Mouse (Mus musculus) neural tube, embryonic 13.5 days (tissue): Measurements from ENCODE around the gene Optc. TPM values are rescaled to one million over a fixed set of nuclear protein-coding genes. Genes with fewer than 3 reads are reported as not detected.

Experiments used
- ATAC-seq: fragments of 200-750 bp; cut with Nextera tagmentation; 2 replicates; pipeline ENCODE4 v1.8.0; 2017; ENCODE audit warnings: low read depth, mild to moderate bottlenecking, moderate TSS enrichment, moderate library complexity
- H3K27ac ChIP-seq: fragments of 300-500 bp; sonication (generic); replicated peaks from 2 replicates; pipeline ENCODE4 v1.5.1; 2015; ENCODE audit warnings: moderate library complexity, mild to moderate bottlenecking, inconsistent platforms
- H3K27me3 ChIP-seq: fragments of 300-500 bp; sonication (generic); 2 replicates; pipeline ENCODE4 v1.6.1; 2015; ENCODE audit warnings: mild to moderate bottlenecking, inconsistent platforms
- H3K36me3 ChIP-seq: fragments of 300-500 bp; sonication (generic); 2 replicates; pipeline ENCODE4 v1.6.1; 2015; ENCODE audit warnings: mild to moderate bottlenecking, inconsistent platforms
- H3K4me1 ChIP-seq: fragments of 300-500 bp; sonication (generic); replicated peaks from 2 replicates; pipeline ENCODE4 v1.6.1; 2015; ENCODE audit warnings: inconsistent platforms
- H3K4me2 ChIP-seq: fragments of 300-500 bp; sonication (generic); 2 replicates; pipeline ENCODE4 v1.6.1; 2015; ENCODE audit warnings: inconsistent platforms, mild to moderate bottlenecking, moderate library complexity
- H3K4me3 ChIP-seq: fragments of 300-500 bp; sonication (generic); 2 replicates; pipeline ENCODE4 v1.5.1; 2015; ENCODE audit warnings: mild to moderate bottlenecking, inconsistent platforms
- H3K9ac ChIP-seq: fragments of 300-500 bp; sonication (generic); 2 replicates; pipeline ENCODE4 v1.6.1; 2015; ENCODE audit warnings: moderate library complexity, mild to moderate bottlenecking, inconsistent platforms
- H3K9me3 ChIP-seq: fragments of 300-500 bp; sonication (generic); 2 replicates; pipeline ENCODE4 v1.6.1; 2016; ENCODE audit warnings: inconsistent platforms
- WGBS: fragments of 180-500 bp; shearing (Covaris S2); methylation state at CpG from one replicate; pipeline ENCODE4 v1.1.7; 2015; 5-methylcytosine and 5-hydroxymethylcytosine counted together
- polyA plus RNA-seq: library from polyadenylated mRNA; unstranded; fragments of >200 nt; fragmentation: Nextera tagmentation; extraction: Ambion mirVana; gene quantifications from 2 replicates; pipeline ENCODE4 v1.2.1, GENCODE M21; 2015

The Optc gene
- polyA plus RNA-seq, 1 experiment from 2014 or later = 2.4 TPM

DNA sequence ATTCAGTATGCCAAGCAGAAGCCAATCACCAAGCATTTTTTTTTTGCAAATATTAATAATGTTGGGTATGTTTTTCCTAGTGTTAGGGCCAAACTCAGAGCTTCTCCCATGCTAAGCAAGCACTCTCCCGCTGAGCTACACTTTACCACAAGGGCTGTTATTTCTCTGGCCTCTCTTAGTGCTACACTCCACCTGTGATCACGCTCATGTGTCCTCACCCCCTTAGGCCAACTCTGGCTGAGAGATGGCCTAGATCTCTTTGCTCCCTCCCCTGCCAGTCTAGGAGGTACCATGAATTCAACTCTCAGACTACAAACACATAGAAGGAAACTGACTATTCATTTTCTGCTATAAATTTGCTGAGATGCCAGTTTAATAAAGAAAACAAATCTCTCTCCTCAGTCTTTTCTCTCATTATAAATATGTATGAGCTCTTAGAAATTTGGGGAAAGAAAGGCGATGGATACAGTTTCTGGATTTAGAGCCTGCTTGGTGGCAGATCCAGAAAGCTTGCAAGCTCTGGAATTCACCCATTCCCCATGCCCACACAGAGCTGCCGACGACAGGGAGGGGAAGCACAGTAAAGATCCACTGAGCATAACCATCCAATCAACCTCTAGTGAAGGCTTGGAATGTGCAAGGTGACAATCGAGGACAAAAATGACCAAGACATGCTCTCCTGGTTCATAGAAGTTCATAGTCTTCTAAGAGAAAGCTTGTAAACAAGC, 34.5 kb downstream of the Optc start:
- Histone ChIP-seq H3K27me3 (no peaks in the 10 kb centered on the region), H3K36me3 (no peaks in the 10 kb centered on the region), H3K4me3 (no peak overlapping the region), H3K27ac (no peak overlapping the region), H3K9me3 (no peaks in the 10 kb centered on the region), H3K9ac (no peak overlapping the region), H3K4me2 (no peak overlapping the region), H3K4me1 (0 out of 2 replicates have a peak, but pooled peaks cover 8% of the 10 kb centered on the region)
- WGBS = 81% methylated on average over 6 of the region's 6 CpGs
- no peak for ATAC-seq

DNA sequence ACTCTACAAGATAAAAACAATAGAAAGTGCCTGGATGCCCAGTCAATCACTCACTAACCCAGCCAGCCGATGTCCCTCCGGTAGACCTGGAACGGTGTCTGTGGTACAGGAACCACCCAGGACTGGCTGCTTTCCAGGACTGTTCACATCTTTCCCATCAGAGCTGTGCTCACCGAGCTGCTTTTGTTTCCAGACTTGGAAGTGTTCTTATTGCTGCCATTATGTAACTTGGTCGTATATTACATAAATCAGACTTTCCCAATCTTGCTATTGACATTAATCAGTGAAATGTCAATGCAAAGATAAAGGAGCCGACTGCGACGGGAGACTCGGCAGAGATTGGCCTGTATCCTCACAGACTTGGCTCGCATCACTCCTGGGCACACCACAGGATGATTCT, 36.6 kb downstream of the Optc start:
- H3K4me2 ChIP-seq = no peak overlapping the region
- 0 out of 2 replicates have a peak, but pooled peaks cover 5% of the 10 kb centered on the region for H3K4me1 ChIP-seq
- no peak overlapping the region for H3K27ac ChIP-seq
- ATAC-seq = no peak
- H3K36me3 ChIP-seq = no peaks in the 10 kb centered on the region
- 77% methylated on average over 10 of the region's 10 CpGs for WGBS
- no peak overlapping the region for H3K4me3 ChIP-seq
- H3K9me3 ChIP-seq = no peaks in the 10 kb centered on the region
- no peaks in the 10 kb centered on the region for H3K27me3 ChIP-seq
- H3K9ac ChIP-seq = no peak overlapping the region

DNA sequence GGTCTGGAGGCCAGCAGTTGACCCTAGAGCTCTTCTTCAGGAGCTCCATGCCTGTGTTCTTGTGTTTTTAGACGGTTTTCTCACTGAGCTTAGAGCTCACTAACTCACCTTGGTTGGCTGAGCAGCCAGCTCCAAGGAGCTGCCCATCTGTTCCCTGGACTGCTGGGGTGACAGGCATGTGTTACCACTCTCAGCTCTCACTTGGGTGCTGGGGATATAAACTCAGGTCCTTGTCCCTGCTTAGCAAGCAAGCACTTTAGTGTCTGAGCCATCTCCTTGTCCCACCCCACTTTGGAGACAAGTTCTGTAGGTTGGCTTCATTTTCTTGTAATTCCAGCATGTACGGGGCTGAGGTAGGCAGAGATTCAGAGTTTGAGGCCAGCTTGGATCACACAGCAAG, 38.6 kb downstream of the Optc start:
- no peaks in the 10 kb centered on the region for H3K4me1 ChIP-seq
- no peaks in the 10 kb centered on the region for H3K27me3 ChIP-seq
- no peak for ATAC-seq
- 76% methylated on average over 2 of the region's 2 CpGs for WGBS
- 0 out of 2 replicates have a peak, but pooled peaks cover 5% of the 10 kb centered on the region for H3K9me3 ChIP-seq
- no peaks in the 10 kb centered on the region for H3K36me3 ChIP-seq
- H3K27ac ChIP-seq = no peak overlapping the region
- H3K4me2 ChIP-seq = no peak overlapping the region
- H3K9ac ChIP-seq = no peak overlapping the region
- no peak overlapping the region for H3K4me3 ChIP-seq

DNA sequence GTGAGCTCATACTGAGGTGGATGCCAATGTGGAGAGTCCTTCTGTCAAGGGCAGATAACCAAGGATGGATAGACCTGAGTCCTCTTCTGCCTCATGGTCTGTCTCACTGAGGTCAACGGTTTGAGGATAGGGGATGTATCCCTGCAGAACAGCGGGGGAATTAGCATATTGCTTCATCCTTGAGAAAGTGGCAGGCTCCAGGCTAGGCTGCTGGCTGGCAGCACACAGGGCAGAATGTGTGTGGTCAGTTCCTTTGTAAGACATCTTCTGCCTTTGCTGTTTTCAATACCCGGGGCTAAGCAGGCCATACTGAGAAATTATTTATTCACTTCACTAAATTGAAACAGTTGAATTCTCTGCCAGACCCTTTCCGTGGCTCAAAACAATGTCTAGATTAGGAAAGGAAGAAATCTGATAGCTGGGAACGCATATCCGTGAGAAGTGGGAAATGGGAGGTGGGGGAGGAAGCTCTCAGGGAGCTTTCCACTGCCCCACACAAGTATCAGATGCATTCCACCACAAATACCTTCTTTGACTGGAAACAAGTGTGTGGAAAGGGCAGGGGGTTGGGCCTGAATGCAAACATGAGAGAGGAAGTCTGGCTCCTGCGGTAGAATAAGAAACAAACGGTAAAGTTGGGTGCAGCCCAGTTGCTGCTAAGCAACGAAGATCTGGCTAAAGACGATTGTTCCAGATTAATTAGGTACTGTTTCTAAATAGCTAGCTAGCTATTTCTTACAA, 44.4 kb downstream of the Optc start:
- Histone ChIP-seq H3K4me2 (no peak overlapping the region), H3K9ac (no peak overlapping the region), H3K27me3 (no peaks in the 10 kb centered on the region), H3K36me3 (no peaks in the 10 kb centered on the region), H3K4me1 (peaks cover 40% of the 10 kb centered on the region), H3K4me3 (no peak overlapping the region), H3K9me3 (0 out of 2 replicates have a peak, but pooled peaks cover 5% of the 10 kb centered on the region), H3K27ac (peak overlapping the region; percentile 65)
- ATAC-seq = peak; percentile 57; the same call in 1 of the 2 replicates
- WGBS = 40% methylated on average over 10 of the region's 10 CpGs

DNA sequence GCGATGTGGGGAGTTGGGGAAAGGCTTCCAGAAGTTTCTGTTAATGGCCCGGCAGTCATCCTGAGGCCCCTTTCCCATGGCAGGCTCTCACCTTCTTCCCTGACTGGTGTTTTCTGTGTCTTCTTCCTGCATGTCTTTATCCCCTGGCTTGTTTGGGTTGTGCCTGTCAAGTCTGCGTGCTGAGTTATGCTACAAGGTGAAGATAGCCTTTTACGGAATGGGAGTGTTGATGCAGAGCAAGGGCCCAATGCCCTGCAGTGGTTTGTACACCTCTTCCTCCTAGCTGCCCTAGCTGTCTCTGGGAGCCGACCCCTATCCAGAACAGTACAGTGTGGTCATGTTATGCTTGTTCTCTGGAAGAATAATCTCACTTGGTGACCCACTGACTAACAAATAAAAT, 46.8 kb downstream of the Optc start:
- no peak overlapping the region for H3K27ac ChIP-seq
- no peak for ATAC-seq
- H3K36me3 ChIP-seq = no peaks in the 10 kb centered on the region
- 0 out of 2 replicates have a peak, but pooled peaks cover 4% of the 10 kb centered on the region for H3K27me3 ChIP-seq
- 0 out of 2 replicates have a peak, but pooled peaks cover 5% of the 10 kb centered on the region for H3K9me3 ChIP-seq
- H3K4me1 ChIP-seq = peaks cover 44% of the 10 kb centered on the region
- 74% methylated on average over 5 of the region's 5 CpGs for WGBS
- H3K9ac ChIP-seq = no peak overlapping the region
- no peak overlapping the region for H3K4me3 ChIP-seq
- no peak overlapping the region for H3K4me2 ChIP-seq

DNA sequence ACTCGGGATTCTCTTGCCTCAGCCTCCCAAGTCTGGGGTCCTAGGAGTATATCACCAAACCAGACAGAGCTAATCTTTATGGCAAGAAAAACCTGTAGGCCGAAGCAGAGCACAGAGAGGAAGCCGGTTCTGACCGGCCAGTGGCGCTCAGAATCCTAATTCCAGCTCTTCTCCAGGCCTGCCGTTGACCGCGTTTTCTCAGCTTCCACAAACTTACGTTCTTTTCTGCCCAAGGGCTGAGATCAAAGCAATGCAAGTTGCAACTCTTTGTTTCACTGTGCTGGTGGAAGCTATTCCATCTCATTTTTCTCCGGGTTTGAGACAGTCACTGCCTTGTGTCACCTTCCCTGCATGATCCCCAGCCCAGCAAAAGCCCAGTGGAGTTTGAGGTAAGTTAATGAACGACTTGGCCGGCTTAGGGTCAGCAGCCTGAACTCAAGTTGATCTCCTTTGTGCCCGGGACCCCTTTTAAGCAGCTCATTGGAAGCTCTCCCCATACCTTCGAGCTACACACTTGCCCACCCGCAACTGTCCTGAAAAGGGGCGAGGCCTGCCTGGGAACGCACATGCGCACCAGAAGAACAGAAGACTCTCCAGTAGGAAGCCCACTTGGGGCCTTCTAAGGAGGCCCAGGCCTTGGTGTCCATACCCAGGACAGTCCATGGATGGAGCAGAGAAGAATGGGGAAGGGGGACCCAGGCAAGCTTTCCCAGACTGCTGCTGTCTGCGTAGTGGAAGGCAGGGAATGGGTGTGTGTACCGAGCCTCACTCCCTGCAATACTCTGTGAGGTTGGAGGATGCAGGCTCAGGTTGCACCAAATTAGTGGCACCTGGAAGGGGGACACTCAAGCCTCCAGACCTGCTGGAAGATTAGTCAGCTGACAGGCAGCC, 47.7 kb downstream of the Optc start:
- no peak for ATAC-seq
- H3K27me3 ChIP-seq = 0 out of 2 replicates have a peak, but pooled peaks cover 4% of the 10 kb centered on the region
- H3K27ac ChIP-seq = peak overlapping the region; percentile 83
- WGBS = 40% methylated on average over 20 of the region's 20 CpGs
- H3K4me3 ChIP-seq = no peak overlapping the region
- peaks cover 53% of the 10 kb centered on the region for H3K4me1 ChIP-seq
- no peaks in the 10 kb centered on the region for H3K9me3 ChIP-seq
- H3K9ac ChIP-seq = no peak overlapping the region
- no peaks in the 10 kb centered on the region for H3K36me3 ChIP-seq
- H3K4me2 ChIP-seq = no peak overlapping the region

DNA sequence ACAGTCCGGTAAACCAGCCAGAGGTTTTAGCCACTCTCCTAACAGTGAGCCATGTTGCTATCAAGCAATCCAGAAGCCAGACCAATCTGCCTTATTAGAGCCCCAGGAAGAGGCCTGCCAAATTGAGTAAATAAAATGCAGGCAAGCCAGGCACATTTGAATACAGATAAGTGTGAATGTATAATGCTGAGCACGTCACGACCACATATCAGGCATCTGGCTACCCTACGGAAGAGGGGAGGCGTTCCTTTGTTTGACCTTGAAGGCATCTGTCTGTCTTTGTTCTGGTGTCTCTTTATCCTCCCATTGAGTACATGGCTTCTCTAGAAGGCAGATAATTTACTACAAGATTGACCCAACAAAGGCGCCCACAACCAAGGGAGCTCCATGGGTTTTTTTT, 48.5 kb downstream of the Optc start:
- WGBS = 20% methylated on average over 6 of the region's 6 CpGs
- Histone ChIP-seq H3K27ac (peak overlapping the region; percentile 83), H3K27me3 (0 out of 2 replicates have a peak, but pooled peaks cover 4% of the 10 kb centered on the region), H3K4me2 (no peak overlapping the region), H3K4me1 (peaks cover 60% of the 10 kb centered on the region), H3K36me3 (no peaks in the 10 kb centered on the region), H3K9ac (no peak overlapping the region), H3K9me3 (no peaks in the 10 kb centered on the region), H3K4me3 (no peak overlapping the region)
- ATAC-seq = peak; percentile 51; the same call in 1 of the 2 replicates

DNA sequence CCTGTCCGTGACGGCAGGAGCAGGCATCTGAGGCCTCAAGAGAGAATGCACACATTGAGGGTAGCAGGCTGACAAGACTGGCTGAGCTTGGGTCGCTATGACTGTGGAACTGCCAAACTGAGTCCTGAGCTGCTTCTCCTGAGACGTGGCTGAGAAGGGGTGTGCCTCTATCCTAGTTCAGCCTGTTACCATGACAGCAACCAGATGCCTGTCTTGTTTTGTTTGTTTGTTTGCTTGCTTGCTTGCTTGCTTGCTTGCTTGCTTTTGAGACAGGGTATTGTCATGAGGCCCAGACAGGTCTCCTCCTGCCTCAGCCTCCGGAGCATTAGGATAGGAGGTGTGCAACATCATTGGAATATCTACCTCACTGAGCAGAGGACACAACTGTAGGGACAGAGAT, 50.0 kb downstream of the Optc start:
- H3K36me3 ChIP-seq = no peaks in the 10 kb centered on the region
- H3K4me1 ChIP-seq = peaks cover 50% of the 10 kb centered on the region
- no peak for ATAC-seq
- H3K9me3 ChIP-seq = no peaks in the 10 kb centered on the region
- 81% methylated on average over 5 of the region's 5 CpGs for WGBS
- no peak overlapping the region for H3K9ac ChIP-seq
- H3K27me3 ChIP-seq = peaks cover 16% of the 10 kb centered on the region; the same call in 1 of the 2 replicates
- H3K27ac ChIP-seq = no peak overlapping the region
- no peak overlapping the region for H3K4me2 ChIP-seq
- no peak overlapping the region for H3K4me3 ChIP-seq

DNA sequence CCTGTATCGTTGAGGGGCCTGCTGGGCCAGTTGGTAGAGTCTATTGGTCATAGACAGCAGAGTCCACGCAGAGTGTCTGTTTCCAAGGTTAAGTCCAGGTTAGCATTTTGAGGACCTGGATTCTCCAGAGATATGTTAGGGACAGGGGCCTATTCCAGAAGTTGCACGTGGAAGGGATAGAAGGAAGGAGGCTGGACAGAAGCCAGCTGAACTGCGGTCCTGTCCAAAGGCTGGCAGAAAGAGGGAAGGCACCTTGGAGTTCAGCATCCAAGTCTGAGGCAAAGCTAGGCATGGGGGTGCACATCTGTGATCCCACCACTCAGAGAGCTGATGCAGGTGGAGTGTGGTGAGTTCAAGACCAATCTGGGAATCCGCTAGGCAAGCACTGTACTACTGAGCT, 50.6 kb downstream of the Optc start:
- no peaks in the 10 kb centered on the region for H3K9me3 ChIP-seq
- H3K4me3 ChIP-seq = no peak overlapping the region
- H3K4me2 ChIP-seq = no peak overlapping the region
- H3K9ac ChIP-seq = no peak overlapping the region
- no peak overlapping the region for H3K27ac ChIP-seq
- ATAC-seq = no peak
- WGBS = 93% methylated on average over 5 of the region's 5 CpGs
- H3K36me3 ChIP-seq = no peaks in the 10 kb centered on the region
- peaks cover 16% of the 10 kb centered on the region; the same call in 1 of the 2 replicates for H3K27me3 ChIP-seq
- peaks cover 50% of the 10 kb centered on the region for H3K4me1 ChIP-seq

DNA sequence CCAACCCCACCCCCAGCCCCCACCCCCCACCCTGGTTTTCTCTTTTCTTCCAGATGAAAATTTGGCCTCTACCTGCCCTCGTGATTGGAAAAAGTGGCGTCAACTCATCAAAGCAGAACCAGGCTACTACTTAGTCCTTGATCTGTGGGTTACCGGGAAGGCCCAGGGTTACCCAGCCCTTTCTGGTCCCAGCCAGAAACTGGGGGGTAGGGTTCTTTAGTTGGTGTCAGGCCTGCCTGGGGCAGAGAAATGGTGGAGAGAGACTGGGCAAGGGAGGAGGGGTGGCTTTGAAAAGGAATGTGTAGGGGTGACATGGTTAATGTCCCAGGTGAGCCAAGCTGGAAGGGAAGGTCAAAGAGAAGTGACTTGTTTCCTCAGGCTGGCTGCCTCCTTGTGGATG, 51.1 kb downstream of the Optc start:
- no peak for ATAC-seq
- Histone ChIP-seq H3K4me1 (peaks cover 50% of the 10 kb centered on the region), H3K27me3 (peaks cover 16% of the 10 kb centered on the region; the same call in 1 of the 2 replicates), H3K4me3 (no peak overlapping the region), H3K9ac (no peak overlapping the region), H3K36me3 (no peaks in the 10 kb centered on the region), H3K27ac (no peak overlapping the region), H3K4me2 (no peak overlapping the region), H3K9me3 (no peaks in the 10 kb centered on the region)
- 72% methylated on average over 3 of the region's 3 CpGs for WGBS

DNA sequence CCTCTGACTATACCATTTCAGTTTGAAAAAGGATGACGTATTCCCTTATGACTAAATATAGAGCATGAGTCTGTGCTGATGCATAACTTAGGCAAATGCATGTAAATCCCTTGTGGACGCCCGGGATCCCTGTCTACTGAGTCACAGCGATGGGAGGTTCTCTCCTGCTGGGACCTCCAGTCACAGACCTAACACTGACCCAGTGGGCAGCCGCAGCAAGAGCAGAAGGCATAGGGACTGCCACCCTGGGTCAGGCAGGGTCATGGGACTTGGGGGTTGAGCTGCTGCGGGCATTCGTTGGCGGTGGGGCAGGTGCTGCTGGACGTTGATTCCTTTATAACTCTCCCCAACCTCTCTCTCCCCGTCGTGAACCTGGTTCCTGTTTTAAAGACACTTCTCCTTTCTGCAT, 51.7 kb downstream of the Optc start:
- ATAC-seq = no peak
- WGBS = 16% methylated on average over 11 of the region's 11 CpGs
- peaks cover 16% of the 10 kb centered on the region; the same call in 1 of the 2 replicates for H3K27me3 ChIP-seq
- no peaks in the 10 kb centered on the region for H3K36me3 ChIP-seq
- H3K27ac ChIP-seq = no peak overlapping the region
- no peak overlapping the region for H3K4me3 ChIP-seq
- peaks cover 50% of the 10 kb centered on the region for H3K4me1 ChIP-seq
- H3K4me2 ChIP-seq = no peak overlapping the region
- no peak overlapping the region for H3K9ac ChIP-seq
- no peaks in the 10 kb centered on the region for H3K9me3 ChIP-seq
